Mouse (Mus musculus): ENCODE measurements around the gene Tufm.

Tufm gene

GRCm38 (mm10) chr7:126487052-126487483, at the start of gene Tufm:
Gene Tufm, plus strand, starts transcription at chr7:126487361.
- DNase-seq (ENCODE audit: low spot score), result peak; percentile 96

DNA sequence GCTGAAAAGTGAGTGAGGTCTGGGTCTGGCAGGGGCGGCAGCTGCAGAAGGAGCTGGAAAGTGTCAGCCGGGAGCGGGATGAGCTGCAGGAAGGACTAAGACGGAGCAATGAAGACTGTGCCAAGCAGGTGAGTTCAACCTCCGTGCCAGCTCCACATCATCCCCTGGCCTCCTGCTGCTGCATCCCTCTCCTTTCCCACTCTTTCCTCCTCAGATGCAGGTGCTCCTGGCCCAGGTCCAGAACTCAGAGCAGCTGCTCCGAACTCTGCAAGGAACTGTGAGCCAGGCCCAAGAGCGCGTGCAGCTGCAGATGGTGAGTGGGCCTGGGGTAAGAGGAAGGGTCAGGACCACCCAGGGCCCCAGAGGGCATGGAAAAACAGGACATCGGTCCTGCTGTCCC, 47.0 kb upstream of the Tufm start:
- no peak for DNase-seq (ENCODE audit: low spot score)

DNA sequence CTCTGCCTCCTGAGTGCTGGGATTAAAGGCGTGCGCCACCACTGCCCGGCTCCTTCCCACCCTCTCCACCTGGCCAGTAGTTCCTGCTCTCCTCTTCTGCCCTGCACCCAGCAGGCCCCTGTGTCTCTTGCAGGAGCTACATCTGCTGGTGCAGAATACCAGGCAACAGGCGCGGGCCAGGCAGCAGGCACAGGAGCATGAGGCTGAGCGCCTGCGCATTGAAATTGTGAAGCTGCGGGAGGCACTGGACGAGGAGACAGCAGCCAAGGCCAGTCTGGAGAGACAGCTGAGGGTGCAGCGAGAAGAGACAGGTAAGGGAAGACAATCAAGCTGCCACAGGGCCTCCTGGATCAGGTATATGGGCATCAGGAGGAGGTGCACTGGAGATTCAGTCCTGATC, 43.2 kb upstream of the Tufm start:
- DNase-seq (ENCODE audit: low spot score), result no peak

- DNase-seq (ENCODE audit: low spot score), result no peak
Measured at GRCm38 (mm10) chr7:126444536-126444935, 42.6 kb upstream of the Tufm start.

GRCm38 (mm10) chr7:126445104-126445815, 41.9 kb upstream of the Tufm start:
- no peak for DNase-seq (ENCODE audit: low spot score)

GRCm38 (mm10) chr7:126446217-126446616, 40.9 kb upstream of the Tufm start:
- DNase-seq (ENCODE audit: low spot score), result no peak

GRCm38 (mm10) chr7:126448481-126448880, 38.7 kb upstream of the Tufm start:
- no peak for DNase-seq (ENCODE audit: low spot score)

DNA sequence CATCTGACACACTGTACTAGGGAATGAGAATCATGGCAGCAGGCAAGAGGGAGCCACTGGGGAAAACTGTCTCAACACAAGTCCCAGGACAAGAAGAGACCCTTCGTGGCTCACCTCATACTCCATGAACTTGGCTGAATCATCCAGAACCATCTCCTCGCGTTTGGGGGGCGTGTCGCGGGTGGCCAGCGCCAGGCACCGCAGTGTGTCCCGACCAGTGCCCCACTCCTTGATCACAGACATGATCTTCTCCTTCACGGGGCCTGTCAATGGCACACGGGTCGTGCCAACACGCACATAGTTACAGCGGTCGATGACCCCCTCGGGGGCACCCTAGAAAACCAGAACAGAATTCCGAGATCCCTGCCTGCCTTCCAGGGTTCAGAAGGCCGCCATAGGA, 37.2 kb upstream of the Tufm start:
- no peak for DNase-seq (ENCODE audit: low spot score)

DNA sequence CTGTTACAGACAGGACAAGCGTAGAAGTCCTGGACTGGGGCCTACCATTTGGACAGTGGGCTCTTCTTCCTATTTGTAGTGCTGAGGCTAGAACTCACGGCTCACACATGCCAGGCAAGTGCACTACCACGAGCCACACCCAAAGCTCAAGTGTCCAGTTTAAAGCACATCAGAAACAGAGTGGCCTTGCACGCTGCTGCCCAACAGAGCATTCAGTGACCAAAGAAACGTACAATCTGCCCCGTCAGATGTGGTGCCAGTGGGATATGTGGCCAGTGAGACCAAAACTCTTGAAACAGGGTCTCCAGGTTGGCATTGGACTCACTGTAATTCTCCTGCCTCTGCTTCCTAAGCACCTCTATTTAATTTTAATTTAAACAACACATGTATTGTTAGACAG, 36.5 kb upstream of the Tufm start:
- DNase-seq (ENCODE audit: low spot score), result no peak

- no peak for DNase-seq (ENCODE audit: low spot score)
Measured at GRCm38 (mm10) chr7:126452244-126452643, 34.9 kb upstream of the Tufm start.

- DNase-seq (ENCODE audit: low spot score), result no peak
Measured at GRCm38 (mm10) chr7:126453861-126454260, 33.3 kb upstream of the Tufm start.

- DNase-seq (ENCODE audit: low spot score), result no peak
Measured at GRCm38 (mm10) chr7:126455242-126455641, 31.9 kb upstream of the Tufm start.

DNA sequence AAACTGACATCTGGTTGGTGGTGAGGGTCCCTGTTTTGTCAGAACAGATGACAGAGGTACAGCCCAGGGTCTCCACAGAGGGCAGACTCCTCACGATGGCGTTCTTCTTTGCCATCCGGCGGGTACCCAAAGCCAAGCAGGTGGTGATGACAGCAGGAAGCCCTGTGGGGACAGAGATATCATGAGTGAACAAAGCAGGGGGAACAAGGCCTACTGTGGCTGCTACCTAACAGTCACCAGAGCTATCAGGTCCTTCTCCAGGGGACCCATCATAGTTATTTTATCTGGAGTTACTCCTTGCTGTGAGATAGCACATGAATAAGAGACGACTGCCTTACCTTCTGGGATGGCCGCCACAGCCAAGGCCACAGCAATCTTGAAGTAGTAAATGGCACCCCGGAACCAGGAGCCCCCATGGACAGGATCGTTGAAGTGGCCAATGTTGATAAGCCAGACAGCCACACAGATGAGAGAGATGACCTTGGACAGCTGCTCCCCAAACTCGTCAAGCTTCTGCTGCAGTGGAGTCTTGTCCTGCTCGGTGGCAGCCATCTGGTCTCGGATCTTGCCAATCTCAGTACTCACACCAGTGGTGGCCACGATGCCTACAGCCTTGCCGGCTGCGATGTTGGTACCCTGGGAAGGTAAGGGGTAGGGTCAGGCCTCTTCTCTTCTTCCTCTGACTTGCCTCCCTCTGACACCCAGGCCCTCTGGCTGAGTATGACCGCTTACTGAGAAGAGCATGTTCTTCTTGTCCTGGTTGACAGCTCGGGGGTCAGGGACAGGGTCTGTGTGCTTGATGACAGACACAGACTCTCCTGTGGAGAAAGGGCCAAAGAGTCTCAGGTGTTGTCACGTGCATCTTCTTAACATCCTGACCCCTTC, 30.5 kb upstream of the Tufm start:
- no peak for DNase-seq (ENCODE audit: low spot score)

DNA sequence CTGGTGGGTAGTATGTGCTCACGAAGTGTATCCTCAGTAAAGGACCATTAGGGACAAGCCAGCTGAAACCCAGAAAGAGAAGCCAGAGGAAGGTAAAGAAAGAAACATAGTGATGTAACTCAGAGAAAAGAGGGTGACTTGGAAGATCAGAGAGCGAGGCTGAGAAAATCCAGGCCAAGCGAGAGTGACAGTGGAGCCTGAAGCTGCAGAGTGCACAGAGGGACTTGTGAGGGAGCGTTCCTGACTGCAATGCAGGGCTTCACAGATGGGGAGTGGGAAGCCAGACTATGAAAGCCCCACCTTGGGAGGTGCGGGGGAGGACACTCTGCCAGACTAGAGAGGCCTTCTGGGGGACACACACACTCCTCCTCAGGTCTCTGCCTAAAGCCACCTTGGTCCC, 28.9 kb upstream of the Tufm start:
- no peak for DNase-seq (ENCODE audit: low spot score)

DNA sequence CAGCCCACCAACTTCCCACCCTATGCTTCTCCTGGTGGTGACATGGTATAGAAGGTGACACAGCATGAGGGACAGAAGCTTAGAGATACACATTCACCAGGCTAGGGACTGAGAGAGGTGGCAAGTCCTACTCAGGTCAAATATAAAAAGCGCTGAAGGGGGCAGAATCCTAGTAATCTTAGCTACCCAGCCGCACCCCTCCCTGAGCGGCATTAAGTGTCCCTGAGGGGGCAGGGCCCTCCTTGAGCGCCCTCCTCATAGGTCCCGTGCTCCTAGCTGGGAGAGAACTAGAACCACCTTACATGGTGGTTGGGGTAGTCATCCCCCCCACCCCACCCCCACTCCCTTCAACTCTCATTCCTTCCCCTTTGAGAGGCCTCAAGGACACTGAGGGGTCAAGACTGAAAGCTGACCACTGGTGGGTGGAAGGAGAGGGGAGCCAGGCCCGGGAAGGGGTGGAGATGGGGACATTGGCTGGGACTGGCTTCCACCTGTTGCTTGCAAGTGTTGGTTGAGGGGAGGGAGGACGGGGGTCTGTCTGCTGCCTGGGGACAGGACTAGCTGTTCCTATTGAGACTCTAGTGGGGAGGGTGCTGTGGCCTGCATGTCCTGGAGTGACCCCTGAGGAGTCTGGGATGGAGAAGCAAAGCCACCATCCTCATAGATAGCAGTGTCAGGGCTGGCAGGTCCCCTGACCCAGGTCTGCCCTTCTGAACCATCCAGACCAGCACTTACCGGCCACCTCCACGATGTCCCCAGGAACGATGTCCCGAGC, 28.1 kb upstream of the Tufm start:
- no peak for DNase-seq (ENCODE audit: low spot score)

DNA sequence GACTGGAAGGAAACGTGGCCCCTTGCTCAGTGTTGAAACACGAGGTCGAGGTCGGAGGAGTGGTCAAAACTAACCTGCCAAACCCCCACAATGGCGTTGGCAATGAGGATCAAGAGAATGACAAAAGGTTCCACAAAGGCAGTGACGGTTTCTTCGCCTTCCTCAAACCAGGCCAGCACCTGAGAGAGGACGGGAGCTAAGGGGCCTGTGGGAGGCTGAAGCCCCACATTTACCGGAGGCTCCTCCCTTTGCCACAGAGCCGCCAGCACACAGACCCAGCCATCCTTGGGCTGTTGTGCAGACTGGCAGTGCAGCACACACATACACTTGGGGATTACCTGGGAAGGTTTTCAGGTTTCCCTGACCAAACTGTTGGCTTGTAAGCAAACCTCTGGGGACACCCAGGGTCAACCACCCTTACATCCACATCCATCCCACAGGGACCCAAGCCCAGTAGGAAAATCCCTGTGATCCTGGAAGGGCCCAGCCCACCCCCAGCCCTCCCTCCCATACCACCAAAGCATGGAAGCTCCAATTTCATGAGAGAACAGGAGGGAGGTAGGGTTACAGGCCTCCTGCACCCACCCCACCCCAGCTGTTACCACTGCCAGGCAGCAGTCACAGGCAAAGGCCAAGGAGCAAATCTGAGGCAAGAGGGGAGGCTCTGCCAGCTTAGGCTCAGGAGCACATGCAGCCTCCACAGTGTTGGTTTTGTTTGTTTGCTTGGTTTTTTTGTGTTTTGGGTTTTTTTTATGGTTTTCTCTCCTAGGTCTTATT, 26.4 kb upstream of the Tufm start:
- no peak for DNase-seq (ENCODE audit: low spot score)

DNA sequence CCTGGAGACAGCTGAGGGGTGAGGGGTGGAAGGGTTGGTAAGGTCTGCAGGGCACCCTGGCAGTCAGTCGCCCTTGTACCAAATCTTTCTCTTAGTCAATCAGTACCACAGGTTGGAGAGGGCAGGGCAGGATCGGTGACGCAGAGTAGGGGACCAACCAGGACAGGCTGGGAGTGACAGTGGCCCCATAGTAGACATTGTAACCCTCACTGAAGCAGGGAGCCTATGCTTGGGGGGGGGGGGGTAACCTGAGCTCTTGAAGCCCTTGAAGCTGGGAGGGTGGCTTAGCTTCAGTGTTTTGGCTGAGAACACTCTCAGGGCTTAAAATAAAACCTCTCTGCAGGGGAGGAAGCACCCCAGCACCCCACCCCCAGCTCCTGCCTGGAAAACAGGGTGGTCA, 25.5 kb upstream of the Tufm start:
- no peak for DNase-seq (ENCODE audit: low spot score)

- DNase-seq (ENCODE audit: low spot score), result no peak
Measured at GRCm38 (mm10) chr7:126463004-126463403, 24.2 kb upstream of the Tufm start, which contains the start of gene Atp2a1. Gene Atp2a1, minus strand, starts transcription at chr7:126463108.

DNA sequence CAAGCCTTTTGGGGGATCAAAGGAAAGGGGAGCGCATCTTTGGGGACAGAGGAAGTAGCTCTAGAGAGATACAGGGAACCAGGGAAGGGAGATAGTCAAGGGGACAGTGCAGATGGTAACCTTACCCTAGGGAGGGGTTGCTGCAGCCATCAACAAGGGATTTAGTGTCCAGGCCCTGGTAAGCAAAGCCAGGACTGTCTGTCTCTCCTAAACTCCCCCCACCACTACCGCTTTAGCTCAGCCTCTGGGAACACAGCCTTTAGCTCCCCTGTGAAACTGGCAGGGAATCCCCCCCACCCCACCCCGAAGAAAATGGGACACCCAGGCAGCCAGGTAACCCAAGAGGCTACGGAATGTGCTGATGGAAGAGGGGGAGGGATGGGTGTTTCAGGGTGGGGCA, 23.6 kb upstream of the Tufm start:
- no peak for DNase-seq (ENCODE audit: low spot score)

DNA sequence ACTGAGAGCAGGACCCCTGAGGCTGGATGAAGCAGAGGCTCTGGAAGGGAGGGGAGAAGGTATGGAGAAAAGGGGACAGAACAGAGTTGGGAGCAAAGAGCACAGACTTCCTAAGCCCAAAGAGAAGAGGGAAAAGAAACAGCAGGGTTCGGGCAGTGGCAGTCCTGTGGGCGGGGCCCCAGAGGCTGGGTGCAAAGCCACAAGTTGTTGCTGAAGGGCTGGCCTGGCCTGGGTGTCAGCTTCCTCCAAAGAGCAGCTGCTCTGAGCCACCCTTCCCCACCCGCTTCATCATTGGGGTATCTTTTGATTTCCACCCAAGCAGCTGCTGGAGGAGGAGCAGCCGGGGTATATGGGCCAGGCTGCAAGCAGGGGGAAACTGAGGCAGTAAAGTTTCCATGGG, 23.0 kb upstream of the Tufm start:
- no peak for DNase-seq (ENCODE audit: low spot score)

- no peak for DNase-seq (ENCODE audit: low spot score)
Measured at GRCm38 (mm10) chr7:126464836-126465235, 22.3 kb upstream of the Tufm start.
